Mouse (Mus musculus) ES-Bruce4 (cell line): ENCODE data around the gene Paxbp1. TPM values are rescaled to one million over a fixed set of nuclear protein-coding genes. Genes with fewer than 3 reads are reported as not detected.

Experiments used
- H3K27ac ChIP-seq: 2 replicates; pipeline ENCODE4 v1.5.1; 2012; ENCODE audit warnings: low read length, inconsistent platforms; ENCODE audit not compliant: insufficient read depth
- H3K27me3 ChIP-seq: 2 replicates; pipeline ENCODE4 v1.6.1; 2012; ENCODE audit warnings: mild to moderate bottlenecking, low read length, inconsistent platforms; ENCODE audit not compliant: control insufficient read depth, poor library complexity, insufficient read depth, severe bottlenecking
- H3K36me3 ChIP-seq: 2 replicates; pipeline ENCODE4 v1.6.1; 2012; ENCODE audit warnings: inconsistent platforms, mild to moderate bottlenecking, low read length, moderate library complexity; ENCODE audit not compliant: control insufficient read depth, poor library complexity, insufficient read depth, severe bottlenecking
- H3K4me1 ChIP-seq: one replicate; pipeline ENCODE4 v1.8.1; 2011; ENCODE audit warnings: low read length; ENCODE audit not compliant: control insufficient read depth, insufficient read depth
- H3K4me3 ChIP-seq: 2 replicates; pipeline ENCODE4 v1.5.1; 2011; ENCODE audit warnings: low read depth, mild to moderate bottlenecking, low read length
- H3K9ac ChIP-seq: 2 replicates; pipeline ENCODE4 v1.6.1; 2012; ENCODE audit warnings: low read depth, mild to moderate bottlenecking, inconsistent platforms; ENCODE audit not compliant: poor library complexity, severe bottlenecking
- H3K9me3 ChIP-seq: replicated peaks from 2 replicates; pipeline ENCODE4 v1.6.1; 2012; ENCODE audit warnings: mild to moderate bottlenecking, low read length, inconsistent platforms; ENCODE audit not compliant: control insufficient read depth, poor library complexity, insufficient read depth, severe bottlenecking
- CTCF ChIP-seq: IDR thresholded peaks from one replicate; pipeline ENCODE4 v1.8.1; 2011; ENCODE audit warnings: low read depth, low read length
- EP300 ChIP-seq: IDR thresholded peaks from 2 replicates; pipeline ENCODE4 v1.6.1; 2011; ENCODE audit warnings: low read depth, low read length; ENCODE audit not compliant: insufficient read depth
- POLR2A ChIP-seq: IDR thresholded peaks from one replicate; pipeline ENCODE4 v1.8.1; 2011; ENCODE audit warnings: low read length; ENCODE audit not compliant: insufficient read depth
- polyA plus RNA-seq: library from polyadenylated mRNA; stranded (reverse); fragments of >200 nt; gene quantifications from 2 replicates; pipeline ENCODE4 v1.2.4, GENCODE M21; 2011; ENCODE audit warnings: low read depth; ENCODE audit not compliant: missing spikeins, insufficient read depth, insufficient read length

Gene Paxbp1
- polyA plus RNA-seq, 1 experiment = 108 TPM

- TF ChIP-seq EP300 (no peak), CTCF (no peak), POLR2A (no peak)
- Histone ChIP-seq H3K9me3 (no peaks in the 10 kb centered on the region), H3K9ac (no peak overlapping the region), H3K4me3 (no peak overlapping the region), H3K27me3 (no peaks in the 10 kb centered on the region), H3K4me1 (no peaks in the 10 kb centered on the region), H3K27ac (no peak overlapping the region), H3K36me3 (no peaks in the 10 kb centered on the region)
These were observed 11.9 kb upstream of the Paxbp1 start for GRCm38 (mm10) chr16:91056043-91056821.

GRCm38 (mm10) chr16:91055150-91055549, 10.8 kb upstream of the Paxbp1 start:
- Histone ChIP-seq H3K36me3 (no peaks in the 10 kb centered on the region), H3K9me3 (no peaks in the 10 kb centered on the region), H3K4me1 (no peaks in the 10 kb centered on the region), H3K9ac (no peak overlapping the region), H3K4me3 (no peak overlapping the region), H3K27me3 (no peaks in the 10 kb centered on the region), H3K27ac (no peak overlapping the region)
- TF ChIP-seq POLR2A (no peak), CTCF (no peak), EP300 (no peak)

DNA sequence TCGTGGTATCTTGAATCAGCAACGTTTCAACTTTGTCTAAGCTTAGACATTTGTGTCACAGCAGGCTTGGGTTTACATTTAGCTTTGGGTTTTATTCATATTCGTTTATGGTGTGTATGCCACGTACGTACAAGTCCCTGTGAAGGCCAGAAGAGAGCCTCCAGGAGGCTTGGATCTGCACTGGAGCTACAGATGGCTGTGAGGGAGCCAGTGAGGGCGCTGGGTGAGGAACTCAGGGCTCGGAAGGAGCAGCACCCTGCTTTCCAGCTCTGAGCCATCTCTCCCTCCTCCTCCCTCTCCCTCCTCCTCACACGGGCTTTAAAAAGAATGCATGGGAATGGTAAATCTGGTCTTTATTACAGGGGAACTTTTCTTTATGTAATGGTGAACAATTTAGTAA, 9.3 kb upstream of the Paxbp1 start:
- no peaks in the 10 kb centered on the region for H3K9me3 ChIP-seq
- no peak for TF ChIP-seq POLR2A

GRCm38 (mm10) chr16:91045511-91045910, 1.2 kb upstream of the Paxbp1 start:
- no peaks in the 10 kb centered on the region for H3K4me1 ChIP-seq
- TF ChIP-seq CTCF = peak; percentile 87
- TF ChIP-seq EP300 = 0 out of 2 replicates have a peak, but pooled peaks have one; percentile 5
- no peak for TF ChIP-seq POLR2A
- no peaks in the 10 kb centered on the region for H3K27me3 ChIP-seq
- peaks cover 4% of the 10 kb centered on the region; the same call in 1 of the 2 replicates for H3K36me3 ChIP-seq
- no peak overlapping the region for H3K27ac ChIP-seq
- peak overlapping the region; percentile 62; the same call in 1 of the 2 replicates for H3K9ac ChIP-seq
- H3K9me3 ChIP-seq = no peaks in the 10 kb centered on the region
- no peak overlapping the region for H3K4me3 ChIP-seq

More for the DNA sequence above, 9.3 kb upstream of the Paxbp1 start:
- Histone ChIP-seq H3K4me3 (no peak overlapping the region), H3K4me1 (no peaks in the 10 kb centered on the region), H3K9ac (no peak overlapping the region), H3K36me3 (no peaks in the 10 kb centered on the region), H3K27ac (no peak overlapping the region), H3K27me3 (no peaks in the 10 kb centered on the region)

GRCm38 (mm10) chr16:91043461-91044248, 688 bp downstream of the Paxbp1 start:
- Histone ChIP-seq H3K4me1 (no peaks in the 10 kb centered on the region), H3K9me3 (no peaks in the 10 kb centered on the region), H3K27me3 (no peaks in the 10 kb centered on the region), H3K27ac (no peak overlapping the region), H3K9ac (peak overlapping the region; percentile 81), H3K4me3 (peak overlapping the region; percentile 96), H3K36me3 (peaks cover 4% of the 10 kb centered on the region; the same call in 1 of the 2 replicates)
- TF ChIP-seq CTCF = no peak
- no peak for TF ChIP-seq EP300
- TF ChIP-seq POLR2A = no peak

DNA sequence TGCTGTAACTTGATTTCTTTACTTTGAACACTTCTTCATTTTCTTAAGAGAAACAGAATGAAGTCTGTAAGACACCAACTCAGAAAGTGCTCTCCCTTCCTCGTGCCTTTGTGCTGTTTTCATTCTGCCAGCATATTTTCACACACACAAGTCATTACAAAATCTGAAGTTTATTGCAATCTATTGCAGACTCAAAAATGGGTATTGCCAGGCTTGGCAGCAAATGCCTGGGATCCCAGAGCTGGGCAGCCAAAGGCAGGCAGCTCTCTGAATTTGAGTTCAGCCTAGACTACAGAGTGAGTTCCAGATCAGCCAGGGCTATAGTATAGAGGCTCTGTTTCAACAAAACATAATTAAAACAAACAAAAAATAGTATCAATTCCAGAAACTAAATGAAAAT, 1.7 kb downstream of the Paxbp1 start:
- no peak overlapping the region for H3K4me3 ChIP-seq
- peaks cover 9% of the 10 kb centered on the region; the same call in 1 of the 2 replicates for H3K36me3 ChIP-seq
- no peaks in the 10 kb centered on the region for H3K27me3 ChIP-seq
- no peaks in the 10 kb centered on the region for H3K9me3 ChIP-seq
- H3K9ac ChIP-seq = no peak overlapping the region
- H3K27ac ChIP-seq = no peak overlapping the region
- TF ChIP-seq EP300 (no peak), POLR2A (no peak), CTCF (no peak)
- no peaks in the 10 kb centered on the region for H3K4me1 ChIP-seq
